Mouse (Mus musculus): ENCODE data around the gene Msto1.
"Not testable (repeated sequence)": the region's sequence is repeated elsewhere in the genome, so short reads cannot be mapped to it uniquely, and the experiment has no call there.

The Msto1 gene

DNA sequence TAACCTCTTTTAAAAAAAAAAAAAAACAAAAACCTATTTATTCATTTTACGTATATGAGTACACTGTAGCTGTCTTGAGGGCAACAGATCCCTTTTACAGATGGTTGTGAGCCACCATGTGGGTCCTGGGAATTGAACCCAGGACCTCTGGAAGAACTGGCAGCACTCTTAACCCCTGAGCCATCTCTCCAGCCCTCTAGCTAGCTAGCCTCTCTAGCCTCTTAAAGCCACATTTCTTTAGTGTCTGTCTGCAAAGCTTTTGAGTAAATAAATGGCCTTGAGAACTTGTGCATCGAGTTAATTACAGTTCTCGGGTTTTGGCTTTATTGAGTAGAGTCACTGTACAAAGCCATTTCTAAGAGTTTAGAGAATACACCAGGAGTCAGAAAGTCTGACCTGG, 9.0 kb downstream of the Msto1 start:
- DNase-seq (ENCODE audit: low spot score) = no peak

DNA sequence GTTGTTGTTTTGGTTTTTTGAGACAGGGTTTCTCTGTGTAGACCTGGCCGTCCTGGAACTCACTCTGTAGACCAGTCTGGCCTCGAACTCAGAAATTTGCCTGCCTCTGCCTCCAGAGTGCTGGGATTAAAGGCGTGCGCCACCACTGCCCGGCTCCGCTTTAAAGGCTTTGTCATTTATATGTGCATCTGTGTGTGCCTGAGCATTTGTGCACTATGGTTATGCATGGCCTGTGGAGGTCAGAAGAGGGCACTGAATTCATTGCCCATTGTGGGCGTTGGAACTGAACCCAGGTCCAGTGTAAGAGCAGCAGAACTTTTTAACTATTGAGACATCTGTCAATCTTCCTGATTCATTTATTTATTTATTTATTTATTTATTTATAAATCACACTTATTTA, 20.8 kb downstream of the Msto1 start:
- not testable (repeated sequence) for DNase-seq (ENCODE audit: low spot score)

DNA sequence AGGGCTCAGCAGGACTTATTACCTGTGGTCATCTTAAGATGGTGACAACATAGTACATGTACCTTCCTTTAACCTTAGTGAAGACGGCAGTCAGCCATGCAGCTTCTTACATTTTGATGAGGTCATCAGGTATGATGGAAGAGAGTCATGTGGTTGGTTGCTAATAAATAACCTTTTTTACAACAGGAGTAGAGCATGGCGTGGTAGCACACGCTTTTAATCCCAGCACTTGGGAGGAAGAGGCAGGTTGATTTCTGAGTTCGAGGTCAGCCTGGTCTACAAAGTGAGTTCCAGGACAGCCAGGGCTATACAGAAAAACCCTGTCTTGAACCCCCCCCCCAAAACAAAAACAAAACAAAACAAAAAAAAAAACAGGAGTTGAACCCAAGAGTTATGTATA, 31.3 kb downstream of the Msto1 start:
- DNase-seq (ENCODE audit: low spot score) = not testable (repeated sequence)

DNA sequence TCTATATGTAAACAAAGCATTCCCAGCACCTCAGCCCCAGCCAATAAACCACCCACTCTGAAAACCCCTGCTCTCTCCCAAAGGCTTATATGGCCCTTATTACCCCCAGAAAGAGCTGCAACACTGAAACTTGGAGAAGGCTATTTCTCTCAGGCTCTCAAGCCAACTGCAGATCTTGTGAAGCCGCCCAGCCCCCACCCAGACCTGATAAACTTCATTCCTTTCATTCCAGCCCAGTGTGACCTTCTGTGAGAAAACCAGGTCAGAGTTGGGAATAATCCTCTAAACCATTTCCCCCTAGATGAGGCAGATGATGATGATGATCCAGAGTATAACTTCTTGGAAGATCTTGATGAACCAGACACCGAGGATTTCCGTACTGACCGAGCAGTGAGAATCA, 45.4 kb downstream of the Msto1 start:
- DNase-seq (ENCODE audit: low spot score) = not testable (repeated sequence)

DNA sequence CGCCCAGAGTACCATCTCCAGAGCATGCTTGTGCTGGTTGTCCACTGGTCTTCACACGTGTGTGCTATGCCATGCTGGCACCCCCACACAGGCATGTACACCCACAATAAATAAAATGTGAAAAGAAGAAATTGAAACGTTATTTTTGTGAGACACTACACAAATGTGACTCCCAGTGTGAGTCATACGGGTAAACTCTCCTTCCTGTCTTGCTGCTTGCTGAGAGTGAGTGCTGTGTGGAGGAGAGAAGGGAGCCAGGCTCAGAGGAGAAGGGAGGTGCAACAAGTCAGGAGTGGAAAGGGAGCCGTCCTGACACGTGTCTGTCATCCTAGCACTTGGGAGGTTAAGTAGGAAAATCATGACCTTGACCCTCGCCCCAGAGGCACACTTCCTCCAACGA, 46.6 kb downstream of the Msto1 start:
- DNase-seq (ENCODE audit: low spot score) = not testable (repeated sequence)

DNA sequence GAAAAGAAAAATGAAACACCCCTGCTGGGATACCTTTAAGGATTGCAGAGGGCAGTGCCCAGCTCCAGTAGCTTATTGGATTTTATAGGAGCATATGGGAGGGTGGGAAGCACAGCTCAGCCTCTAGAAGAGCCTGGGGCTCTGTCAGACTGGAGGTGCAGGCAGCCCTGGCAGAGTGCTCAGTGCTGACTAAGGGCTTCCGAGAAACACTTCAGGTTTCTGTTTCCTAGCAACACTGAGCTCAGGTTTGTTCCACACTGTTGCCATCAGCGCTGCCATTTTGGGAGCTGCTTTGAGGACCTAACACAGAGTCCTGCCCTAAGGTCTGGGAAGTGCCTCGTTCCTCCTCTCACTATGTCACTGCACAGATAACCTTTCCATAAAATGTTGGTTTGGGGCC, 47.1 kb downstream of the Msto1 start:
- not testable (repeated sequence) for DNase-seq (ENCODE audit: low spot score)

DNA sequence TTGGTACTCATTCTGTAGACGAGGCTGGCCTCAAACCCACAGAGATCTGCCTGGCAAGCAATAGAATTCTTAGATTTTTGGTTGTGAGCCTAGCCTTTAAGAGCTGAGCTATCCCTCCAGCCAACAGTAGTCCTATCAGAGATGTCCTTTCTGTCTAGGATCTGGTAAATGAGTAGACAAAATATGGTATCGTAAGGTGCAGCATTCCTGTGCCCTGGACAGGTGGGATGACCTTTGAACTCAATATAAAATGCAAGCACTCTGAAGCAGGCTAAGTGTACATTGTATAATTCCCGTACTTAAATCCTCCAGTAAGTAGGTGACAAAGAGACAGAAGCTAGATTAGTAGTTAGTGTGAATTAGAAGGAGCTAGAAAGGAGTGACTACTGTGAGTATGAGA, 51.7 kb downstream of the Msto1 start:
- DNase-seq (ENCODE audit: low spot score) = no peak

DNA sequence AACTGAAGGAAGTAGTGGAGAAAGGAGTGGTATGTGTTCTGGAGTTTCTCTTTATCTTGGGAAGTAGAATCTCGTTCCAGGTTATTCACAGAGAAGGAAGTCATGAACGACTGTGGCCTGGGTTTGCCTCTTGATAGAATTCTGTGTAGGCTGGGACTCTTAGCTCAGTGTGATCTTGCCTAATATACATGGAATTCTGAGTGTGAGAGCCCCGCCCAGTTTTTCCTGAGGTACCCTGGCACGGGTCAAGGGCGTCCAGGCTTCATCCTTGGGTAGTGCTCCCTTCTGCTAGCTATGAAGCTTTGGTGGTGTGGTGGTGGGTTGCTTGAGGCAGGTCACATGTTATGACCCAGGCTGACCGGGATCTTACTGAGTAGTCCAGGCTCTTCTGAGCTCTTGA, 58.0 kb downstream of the Msto1 start:
- no peak for DNase-seq (ENCODE audit: low spot score)

Data from MN1 (cell line).